Mouse (Mus musculus) thymus, adult 2 months (tissue): ENCODE measurements around the gene Nhlh2.

Experiments
- CTCF ChIP-seq: fragments of 200-500 bp; IDR thresholded peaks from 2 replicates; pipeline ENCODE4 v1.5.1; 2012; ENCODE audit warnings: mild to moderate bottlenecking, control low read depth, low read length, moderate library complexity, borderline replicate concordance; ENCODE audit not compliant: control insufficient read depth, poor library complexity, insufficient read depth; ENCODE audit errors: extremely low read depth
- POLR2A ChIP-seq: fragments of 200-500 bp; IDR thresholded peaks from 2 replicates; pipeline ENCODE4 v1.6.1; 2012; ENCODE audit warnings: mild to moderate bottlenecking, low read length, control low read depth, moderate library complexity; ENCODE audit not compliant: control insufficient read depth, poor library complexity, insufficient read depth; ENCODE audit errors: extremely low read depth

- TF ChIP-seq POLR2A (no peak), CTCF (no peak)
These were observed 28.7 kb downstream of the Nhlh2 start for GRCm38 (mm10) chr3:102038608-102039007.
